1 mouse cellular context compared by ENCODE assay signal in genomic region chr16:55895651-55896095, GRCm38 (mm10).
TF ChIP-seq lines count a peak whose summit lies in the region.

No protein-coding gene starts in this region.

TF ChIP-seq in MEL, 35 proteins besides CTCF, POLR2A, EP300 and RAD21 (continued from another document):
- TF ChIP-seq MYC (IDR thresholded peaks at IDR 0.05; ENCODE audit: low read depth, low read length): 0 out of 2 replicates have a peak, but pooled peaks have one; percentile 56
TF ChIP-seq in MEL: peak in this region for 2.
